Mouse (Mus musculus): ENCODE measurements around the gene L3mbtl4. TPM values are rescaled to one million over a fixed set of nuclear protein-coding genes. Genes with fewer than 3 reads are reported as not detected.

The L3mbtl4 gene
- polyA plus RNA-seq (2015; fragmentation: Nextera tagmentation; extraction: Ambion mirVana): not detected in 2 replicates

DNA sequence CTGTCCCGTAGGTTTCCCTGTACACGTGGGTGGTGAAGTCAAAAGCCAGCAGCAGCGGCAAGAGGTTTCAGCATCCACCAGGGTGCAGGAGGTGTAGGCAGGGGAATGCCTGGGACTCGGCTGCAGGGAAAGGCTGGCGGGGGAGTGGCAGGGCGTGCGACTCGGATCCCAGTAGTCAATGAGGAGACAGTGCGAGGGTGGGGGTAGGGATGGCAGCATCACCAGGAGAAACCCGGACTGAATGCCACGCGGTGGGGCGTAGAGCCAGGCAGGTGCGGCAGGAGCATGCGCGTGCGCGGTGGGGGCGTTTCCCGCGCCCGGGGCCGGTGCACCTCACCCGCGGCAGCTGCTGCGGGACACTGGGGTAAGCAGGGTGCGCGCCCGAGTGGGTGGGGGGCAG lies at the start of gene L3mbtl4:
TSS of gene L3mbtl4 (plus strand) at position 271 of the 400 bp plus-strand sequence.
- ATAC-seq (ENCODE audit: low read depth): no peak
- Histone ChIP-seq H3K27ac (ENCODE audit: low read length) (no peak within 1 kb of the TSS), H3K4me1 (ENCODE audit: control insufficient read depth, low read depth, low read length) (no peaks in the 10 kb centered on the region), H3K9me3 (replicated peaks; ENCODE audit: control insufficient read depth, low read length) (no peaks in the 10 kb centered on the region), H3K27me3 (ENCODE audit: control insufficient read depth, insufficient read depth, low read depth, low read length) (peaks cover 13% of the 10 kb centered on the region), H3K36me3 (ENCODE audit: control insufficient read depth, insufficient read depth) (no peaks in the 10 kb centered on the region), H3K9ac (ENCODE audit: low read depth, low read length) (no peak within 1 kb of the TSS), H3K4me2 (ENCODE audit: low read depth, low read length) (peak within 1 kb of the TSS; percentile 49), H3K4me3 (ENCODE audit: low read depth, low read length) (peak within 1 kb of the TSS; percentile 15; the same call in 1 of the 2 replicates)
- WGBS (ENCODE audit: insufficient replicate concordance): 4% methylated on average over 19 of the region's 29 CpGs

DNA sequence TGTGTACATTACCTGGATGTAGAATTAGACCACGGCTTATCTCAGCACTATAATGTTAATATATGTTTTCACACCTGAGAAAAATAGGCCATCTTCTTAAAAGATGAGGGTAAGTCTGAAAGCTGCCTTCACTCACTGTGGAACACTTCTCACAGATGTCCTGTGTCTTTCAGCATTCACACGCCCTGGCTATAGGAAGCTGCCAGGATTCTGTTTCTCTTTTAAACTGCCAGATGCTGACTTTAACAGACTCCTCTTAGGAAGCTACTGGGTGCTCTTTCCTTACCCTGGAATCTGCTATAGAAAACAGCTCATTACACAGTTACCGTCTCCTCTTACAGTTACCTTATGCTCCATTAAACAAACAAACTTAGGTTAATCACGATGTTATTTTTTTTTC lies 43.1 kb upstream of the L3mbtl4 start:
- no peak overlapping the region for H3K4me3 ChIP-seq (ENCODE audit: low read depth, low read length)
- H3K4me2 ChIP-seq (ENCODE audit: low read depth, low read length): no peak overlapping the region
- H3K9me3 ChIP-seq (replicated peaks; ENCODE audit: control insufficient read depth, low read length): no peaks in the 10 kb centered on the region
- H3K4me1 ChIP-seq (ENCODE audit: control insufficient read depth, low read depth, low read length): no peaks in the 10 kb centered on the region
- ATAC-seq (ENCODE audit: low read depth): no peak
- H3K27ac ChIP-seq (ENCODE audit: low read length): no peak overlapping the region
- WGBS (ENCODE audit: insufficient replicate concordance): 63% methylated on average over 4 of the region's 4 CpGs
- H3K27me3 ChIP-seq (ENCODE audit: control insufficient read depth, insufficient read depth, low read depth, low read length): no peaks in the 10 kb centered on the region
- H3K9ac ChIP-seq (ENCODE audit: low read depth, low read length): no peak overlapping the region
- H3K36me3 ChIP-seq (ENCODE audit: control insufficient read depth, insufficient read depth): no peaks in the 10 kb centered on the region

GRCm38 (mm10) chr17:68235380-68235779 lies 38.2 kb upstream of the L3mbtl4 start:
- H3K4me3 ChIP-seq (ENCODE audit: low read depth, low read length): no peak overlapping the region
- ATAC-seq (ENCODE audit: low read depth): no peak
- H3K9me3 ChIP-seq (replicated peaks; ENCODE audit: control insufficient read depth, low read length): no peaks in the 10 kb centered on the region
- H3K27me3 ChIP-seq (ENCODE audit: control insufficient read depth, insufficient read depth, low read depth, low read length): no peaks in the 10 kb centered on the region
- H3K36me3 ChIP-seq (ENCODE audit: control insufficient read depth, insufficient read depth): no peaks in the 10 kb centered on the region
- H3K4me2 ChIP-seq (ENCODE audit: low read depth, low read length): no peak overlapping the region
- 73% methylated on average over 4 of the region's 4 CpGs for WGBS (ENCODE audit: insufficient replicate concordance)
- H3K9ac ChIP-seq (ENCODE audit: low read depth, low read length): no peak overlapping the region
- H3K4me1 ChIP-seq (ENCODE audit: control insufficient read depth, low read depth, low read length): no peaks in the 10 kb centered on the region
- no peak overlapping the region for H3K27ac ChIP-seq (ENCODE audit: low read length)

DNA sequence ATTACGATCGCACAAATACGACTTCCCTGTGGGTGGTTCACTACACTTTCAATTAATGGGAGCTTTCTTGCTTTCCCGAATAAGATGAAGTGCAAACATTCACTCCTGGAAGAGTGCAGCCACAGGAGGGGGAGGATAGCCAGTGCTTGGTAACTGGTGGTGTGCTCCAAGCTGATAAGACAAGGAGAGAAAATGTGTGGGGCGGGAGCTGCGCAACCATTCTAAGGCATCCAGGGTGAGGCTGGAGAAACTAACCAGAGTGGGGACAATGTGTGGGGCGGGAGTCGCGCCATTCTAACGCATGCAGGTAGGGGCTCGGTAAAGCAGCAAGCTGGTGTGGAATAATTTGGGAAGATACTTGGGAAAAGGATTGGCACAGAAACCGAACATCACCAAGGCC lies 36.6 kb upstream of the L3mbtl4 start:
- Histone ChIP-seq H3K4me3 (ENCODE audit: low read depth, low read length) (no peak overlapping the region), H3K4me1 (ENCODE audit: control insufficient read depth, low read depth, low read length) (no peaks in the 10 kb centered on the region), H3K9me3 (replicated peaks; ENCODE audit: control insufficient read depth, low read length) (no peaks in the 10 kb centered on the region), H3K36me3 (ENCODE audit: control insufficient read depth, insufficient read depth) (no peaks in the 10 kb centered on the region), H3K27me3 (ENCODE audit: control insufficient read depth, insufficient read depth, low read depth, low read length) (no peaks in the 10 kb centered on the region), H3K27ac (ENCODE audit: low read length) (no peak overlapping the region), H3K4me2 (ENCODE audit: low read depth, low read length) (no peak overlapping the region), H3K9ac (ENCODE audit: low read depth, low read length) (no peak overlapping the region)
- 63% methylated on average over 12 of the region's 12 CpGs for WGBS (ENCODE audit: insufficient replicate concordance)
- ATAC-seq (ENCODE audit: low read depth): no peak

DNA sequence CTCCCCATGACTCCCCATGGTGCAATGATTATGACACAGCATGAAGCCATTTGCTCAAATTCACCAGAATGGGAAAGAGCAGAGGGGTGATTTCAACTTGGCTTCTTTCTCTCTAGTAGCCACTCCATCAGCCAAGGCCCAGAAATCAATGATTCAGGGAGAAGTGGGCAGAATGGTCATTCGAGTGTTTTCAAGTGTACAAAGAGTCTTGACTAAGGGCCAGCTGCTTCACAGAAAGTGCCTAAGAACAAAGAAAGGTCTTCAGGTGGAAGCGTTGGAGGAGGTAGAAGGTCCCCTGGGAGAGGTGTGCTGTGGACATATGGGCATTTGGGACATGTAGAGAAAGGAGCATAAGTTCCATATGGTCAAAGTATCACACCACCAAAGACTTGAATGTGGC lies 33.4 kb upstream of the L3mbtl4 start:
- no peak overlapping the region for H3K4me2 ChIP-seq (ENCODE audit: low read depth, low read length)
- no peaks in the 10 kb centered on the region for H3K27me3 ChIP-seq (ENCODE audit: control insufficient read depth, insufficient read depth, low read depth, low read length)
- WGBS (ENCODE audit: insufficient replicate concordance): 52% methylated on average over 2 of the region's 2 CpGs
- H3K9me3 ChIP-seq (replicated peaks; ENCODE audit: control insufficient read depth, low read length): no peaks in the 10 kb centered on the region
- no peak for ATAC-seq (ENCODE audit: low read depth)
- no peaks in the 10 kb centered on the region for H3K36me3 ChIP-seq (ENCODE audit: control insufficient read depth, insufficient read depth)
- H3K27ac ChIP-seq (ENCODE audit: low read length): no peak overlapping the region
- H3K9ac ChIP-seq (ENCODE audit: low read depth, low read length): no peak overlapping the region
- H3K4me1 ChIP-seq (ENCODE audit: control insufficient read depth, low read depth, low read length): no peaks in the 10 kb centered on the region
- no peak overlapping the region for H3K4me3 ChIP-seq (ENCODE audit: low read depth, low read length)

- Histone ChIP-seq H3K4me2 (ENCODE audit: low read depth, low read length) (no peak overlapping the region), H3K36me3 (ENCODE audit: control insufficient read depth, insufficient read depth) (no peaks in the 10 kb centered on the region), H3K9ac (ENCODE audit: low read depth, low read length) (no peak overlapping the region), H3K27me3 (ENCODE audit: control insufficient read depth, insufficient read depth, low read depth, low read length) (no peaks in the 10 kb centered on the region), H3K27ac (ENCODE audit: low read length) (no peak overlapping the region), H3K4me3 (ENCODE audit: low read depth, low read length) (no peak overlapping the region), H3K9me3 (replicated peaks; ENCODE audit: control insufficient read depth, low read length) (no peaks in the 10 kb centered on the region), H3K4me1 (ENCODE audit: control insufficient read depth, low read depth, low read length) (no peaks in the 10 kb centered on the region)
- WGBS (ENCODE audit: insufficient replicate concordance): 56% methylated on average over 7 of the region's 7 CpGs
- no peak for ATAC-seq (ENCODE audit: low read depth)
Observed at GRCm38 (mm10) chr17:68264835-68265557, 8.6 kb upstream of the L3mbtl4 start.

DNA sequence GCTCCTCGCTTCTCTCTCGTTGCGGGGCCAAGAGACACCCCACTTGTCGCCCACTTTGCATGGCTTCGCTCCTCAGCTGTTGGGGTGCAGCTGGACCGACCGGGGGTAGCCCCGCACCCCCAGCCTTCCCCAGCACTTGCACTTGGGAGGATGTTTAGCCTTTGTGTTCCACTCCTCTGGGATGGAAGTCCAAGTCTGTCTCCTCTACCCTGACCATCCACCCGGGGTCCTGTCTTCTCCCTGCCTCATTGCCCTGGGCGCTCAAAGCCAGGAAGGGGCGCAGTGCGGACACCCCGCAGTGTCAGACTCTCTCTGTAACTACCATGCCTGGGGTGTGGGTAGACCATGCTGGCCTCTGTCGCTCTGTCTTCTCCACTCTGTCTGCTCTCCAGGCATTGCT lies 357 bp downstream of the L3mbtl4 start:
- Histone ChIP-seq H3K9me3 (replicated peaks; ENCODE audit: control insufficient read depth, low read length) (no peaks in the 10 kb centered on the region), H3K4me1 (ENCODE audit: control insufficient read depth, low read depth, low read length) (no peaks in the 10 kb centered on the region), H3K27ac (ENCODE audit: low read length) (no peak overlapping the region), H3K9ac (ENCODE audit: low read depth, low read length) (no peak overlapping the region), H3K36me3 (ENCODE audit: control insufficient read depth, insufficient read depth) (no peaks in the 10 kb centered on the region), H3K4me2 (ENCODE audit: low read depth, low read length) (peak overlapping the region; percentile 49), H3K4me3 (ENCODE audit: low read depth, low read length) (peak overlapping the region; percentile 15; the same call in 1 of the 2 replicates), H3K27me3 (ENCODE audit: control insufficient read depth, insufficient read depth, low read depth, low read length) (peaks cover 13% of the 10 kb centered on the region)
- ATAC-seq (ENCODE audit: low read depth): no peak
- 20% methylated on average over 14 of the region's 14 CpGs for WGBS (ENCODE audit: insufficient replicate concordance)

GRCm38 (mm10) chr17:68275138-68275537 lies 1.5 kb downstream of the L3mbtl4 start:
- Histone ChIP-seq H3K36me3 (ENCODE audit: control insufficient read depth, insufficient read depth) (no peaks in the 10 kb centered on the region), H3K4me1 (ENCODE audit: control insufficient read depth, low read depth, low read length) (no peaks in the 10 kb centered on the region), H3K27ac (ENCODE audit: low read length) (no peak overlapping the region), H3K4me2 (ENCODE audit: low read depth, low read length) (no peak overlapping the region), H3K4me3 (ENCODE audit: low read depth, low read length) (no peak overlapping the region), H3K9me3 (replicated peaks; ENCODE audit: control insufficient read depth, low read length) (no peaks in the 10 kb centered on the region), H3K9ac (ENCODE audit: low read depth, low read length) (no peak overlapping the region), H3K27me3 (ENCODE audit: control insufficient read depth, insufficient read depth, low read depth, low read length) (peaks cover 13% of the 10 kb centered on the region)
- 41% methylated on average over 2 of the region's 2 CpGs for whole genome bisulfite sequencing (ENCODE audit: insufficient replicate concordance)
- no peak for ATAC-seq (ENCODE audit: low read depth)

GRCm38 (mm10) chr17:68280915-68281314 lies 7.3 kb downstream of the L3mbtl4 start:
- Histone ChIP-seq H3K36me3 (ENCODE audit: control insufficient read depth, insufficient read depth) (no peaks in the 10 kb centered on the region), H3K4me3 (ENCODE audit: low read depth, low read length) (no peak overlapping the region), H3K27me3 (ENCODE audit: control insufficient read depth, insufficient read depth, low read depth, low read length) (no peaks in the 10 kb centered on the region), H3K9ac (ENCODE audit: low read depth, low read length) (no peak overlapping the region), H3K27ac (ENCODE audit: low read length) (no peak overlapping the region), H3K4me2 (ENCODE audit: low read depth, low read length) (no peak overlapping the region), H3K4me1 (ENCODE audit: control insufficient read depth, low read depth, low read length) (no peaks in the 10 kb centered on the region), H3K9me3 (replicated peaks; ENCODE audit: control insufficient read depth, low read length) (no peaks in the 10 kb centered on the region)
- WGBS (ENCODE audit: insufficient replicate concordance): 39% methylated on average over 2 of the region's 2 CpGs
- ATAC-seq (ENCODE audit: low read depth): no peak
